Mouse (Mus musculus) kidney, embryonic 14.5 days (tissue): ENCODE measurements around the gene BC052040. TPM values are rescaled to one million over a fixed set of nuclear protein-coding genes. Genes with fewer than 3 reads are reported as not detected.

Experiments
- ATAC-seq: fragments of 200-750 bp; cut with Nextera tagmentation; 2 replicates; pipeline ENCODE4 v1.8.0; 2017; ENCODE audit warnings: moderate number of reproducible peaks, mild to moderate bottlenecking, moderate TSS enrichment, moderate library complexity; ENCODE audit not compliant: low FRiP score, low TSS enrichment
- H3K27ac ChIP-seq: fragments of 300-500 bp; sonication (generic); 2 replicates; pipeline ENCODE4 v1.5.1; 2014; ENCODE audit warnings: low read depth, mild to moderate bottlenecking, low read length, moderate library complexity, mixed read lengths
- H3K27me3 ChIP-seq: fragments of 300-500 bp; sonication (generic); 2 replicates; pipeline ENCODE4 v1.6.1; 2014; ENCODE audit warnings: mild to moderate bottlenecking, low read length; ENCODE audit not compliant: control insufficient read depth, insufficient read depth
- H3K36me3 ChIP-seq: fragments of 300-500 bp; sonication (generic); 2 replicates; pipeline ENCODE4 v1.6.1; 2014; ENCODE audit warnings: low read length, mixed read lengths; ENCODE audit not compliant: control insufficient read depth, insufficient read depth
- H3K4me1 ChIP-seq: fragments of 300-500 bp; sonication (generic); 2 replicates; pipeline ENCODE4 v1.6.1; 2014; ENCODE audit warnings: low read length, mixed read lengths; ENCODE audit not compliant: control insufficient read depth, insufficient read depth
- H3K4me2 ChIP-seq: fragments of 300-500 bp; sonication (generic); replicated peaks from 2 replicates; pipeline ENCODE4 v1.6.1; 2014; ENCODE audit warnings: low read depth, mild to moderate bottlenecking, low read length
- H3K4me3 ChIP-seq: fragments of 300-500 bp; sonication (generic); 2 replicates; pipeline ENCODE4 v1.5.1; 2014; ENCODE audit warnings: mild to moderate bottlenecking, low read length
- H3K9ac ChIP-seq: fragments of 300-500 bp; sonication (generic); 2 replicates; pipeline ENCODE4 v1.6.1; 2014; ENCODE audit warnings: low read depth, mild to moderate bottlenecking, low read length, moderate library complexity
- H3K9me3 ChIP-seq: fragments of 300-500 bp; sonication (generic); 2 replicates; pipeline ENCODE4 v1.6.1; 2016; ENCODE audit warnings: low read length; ENCODE audit not compliant: control insufficient read depth
- WGBS: fragments of 180-500 bp; shearing (Covaris S2); extraction: QIAGEN DNeasy Blood & Tissue Kit; methylation state at CpG from one replicate; pipeline ENCODE4 v1.1.7; 2014; 5-methylcytosine and 5-hydroxymethylcytosine counted together
- polyA plus RNA-seq: library from polyadenylated mRNA; unstranded; fragments of >200 nt; fragmentation: Nextera tagmentation; extraction: Ambion mirVana; gene quantifications from 2 replicates; pipeline ENCODE4 v1.2.1, GENCODE M21; 2014

The BC052040 gene
- polyA plus RNA-seq, 1 experiment from 2014 or later, result 16.2 TPM

DNA sequence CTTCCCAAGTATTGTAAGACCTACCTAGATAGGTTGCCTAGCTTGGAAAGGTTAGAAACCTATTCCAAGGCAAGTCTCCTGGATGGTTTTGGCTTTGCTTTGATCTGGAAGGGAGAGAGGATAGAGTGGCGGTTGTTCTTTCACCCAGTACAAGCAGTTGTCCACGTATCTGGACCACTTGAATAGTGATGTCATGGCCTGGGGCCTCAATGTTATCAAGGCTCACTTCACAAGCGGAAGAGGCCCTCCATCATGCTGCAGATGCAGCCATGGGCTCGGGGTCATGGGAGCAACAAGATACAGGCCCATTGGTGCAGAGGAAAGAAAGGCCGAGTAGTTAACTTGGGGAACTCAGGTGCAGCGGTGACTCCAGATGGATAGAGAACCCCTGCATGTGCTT lies 147.1 kb downstream of the BC052040 start:
- H3K9ac ChIP-seq, result no peak overlapping the region
- H3K36me3 ChIP-seq, result peaks cover 3% of the 10 kb centered on the region; the same call in 1 of the 2 replicates
- no peak overlapping the region for H3K4me2 ChIP-seq
- WGBS, result 88% methylated on average over 6 of the region's 6 CpGs
- no peaks in the 10 kb centered on the region for H3K9me3 ChIP-seq
- H3K4me3 ChIP-seq, result no peak overlapping the region
- ATAC-seq, result no peak
- no peak overlapping the region for H3K27ac ChIP-seq
- H3K4me1 ChIP-seq, result no peaks in the 10 kb centered on the region
- H3K27me3 ChIP-seq, result no peaks in the 10 kb centered on the region

DNA sequence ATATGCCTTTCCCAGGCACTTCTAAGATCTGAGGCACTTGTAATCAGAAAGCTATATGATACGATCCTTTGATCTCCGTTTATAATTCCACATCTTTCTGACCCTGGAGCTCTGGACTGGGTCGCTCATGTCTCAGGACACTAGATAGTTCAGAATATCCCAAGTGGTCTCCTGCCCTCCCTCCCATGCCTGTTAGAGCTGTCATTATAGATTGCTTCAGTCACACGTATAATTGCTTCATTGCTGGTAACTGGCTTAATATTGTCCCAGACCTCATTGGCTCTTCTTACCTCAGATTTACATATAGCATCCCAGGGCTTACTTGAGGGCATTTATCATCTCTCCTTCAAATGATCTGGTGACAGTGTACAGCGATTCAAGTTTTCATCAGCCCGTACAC lies 149.0 kb downstream of the BC052040 start:
- Histone ChIP-seq H3K27ac (no peak overlapping the region), H3K4me3 (no peak overlapping the region), H3K27me3 (no peaks in the 10 kb centered on the region), H3K36me3 (peaks cover 3% of the 10 kb centered on the region; the same call in 1 of the 2 replicates), H3K4me1 (no peaks in the 10 kb centered on the region), H3K9ac (no peak overlapping the region), H3K4me2 (no peak overlapping the region), H3K9me3 (no peaks in the 10 kb centered on the region)
- no peak for ATAC-seq
- WGBS, result 74% methylated on average over 6 of the region's 6 CpGs

DNA sequence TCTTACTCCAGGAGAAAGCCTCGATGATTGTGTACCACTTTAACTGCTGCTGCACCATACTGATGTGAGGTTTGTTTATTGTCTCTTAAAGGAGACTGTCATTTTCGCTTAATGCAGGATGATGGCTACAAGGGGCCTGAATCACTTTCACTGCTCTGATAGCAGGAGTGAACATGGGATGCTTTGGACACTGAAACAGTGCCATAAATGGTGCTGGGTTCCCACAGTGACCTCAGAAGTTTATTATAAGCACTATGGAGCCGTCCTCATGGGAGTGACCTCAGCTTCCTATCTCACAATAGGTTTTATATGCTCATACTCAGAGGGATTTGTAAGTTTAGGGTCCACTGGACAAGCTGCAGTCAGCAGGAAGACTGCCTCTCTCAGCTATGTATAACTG lies 149.7 kb downstream of the BC052040 start:
- Histone ChIP-seq H3K36me3 (peaks cover 3% of the 10 kb centered on the region; the same call in 1 of the 2 replicates), H3K4me1 (no peaks in the 10 kb centered on the region), H3K4me3 (no peak overlapping the region), H3K27ac (no peak overlapping the region), H3K27me3 (no peaks in the 10 kb centered on the region), H3K9me3 (no peaks in the 10 kb centered on the region), H3K4me2 (no peak overlapping the region), H3K9ac (no peak overlapping the region)
- no peak for ATAC-seq
- 76% methylated on average over 3 of the region's 3 CpGs for WGBS

DNA sequence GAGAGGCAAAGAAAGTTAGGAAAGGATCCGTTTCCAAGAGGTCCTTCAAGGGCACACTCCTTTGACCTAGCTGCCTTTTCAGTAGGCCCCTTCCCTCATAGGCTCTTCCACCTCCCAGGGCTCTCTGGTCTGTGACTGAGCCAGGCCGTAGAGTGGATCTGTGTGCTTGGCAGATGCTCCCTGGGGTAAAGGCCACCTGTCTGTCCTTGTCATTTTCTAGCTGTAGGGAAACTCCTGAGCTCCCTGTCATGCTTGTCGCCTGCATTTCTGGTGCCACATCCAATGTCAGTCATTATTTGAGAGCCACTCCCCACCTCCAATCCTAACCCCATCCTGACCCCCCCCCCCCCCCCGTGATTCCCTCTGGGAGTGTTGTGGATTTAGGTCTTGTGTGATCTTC lies 151.1 kb downstream of the BC052040 start:
- no peak overlapping the region for H3K4me3 ChIP-seq
- no peaks in the 10 kb centered on the region for H3K4me1 ChIP-seq
- WGBS, result 79% methylated on average over 4 of the region's 4 CpGs
- H3K4me2 ChIP-seq, result no peak overlapping the region
- no peak overlapping the region for H3K9ac ChIP-seq
- no peaks in the 10 kb centered on the region for H3K27me3 ChIP-seq
- no peak for ATAC-seq
- H3K27ac ChIP-seq, result no peak overlapping the region
- peaks cover 3% of the 10 kb centered on the region; the same call in 1 of the 2 replicates for H3K36me3 ChIP-seq
- no peaks in the 10 kb centered on the region for H3K9me3 ChIP-seq

DNA sequence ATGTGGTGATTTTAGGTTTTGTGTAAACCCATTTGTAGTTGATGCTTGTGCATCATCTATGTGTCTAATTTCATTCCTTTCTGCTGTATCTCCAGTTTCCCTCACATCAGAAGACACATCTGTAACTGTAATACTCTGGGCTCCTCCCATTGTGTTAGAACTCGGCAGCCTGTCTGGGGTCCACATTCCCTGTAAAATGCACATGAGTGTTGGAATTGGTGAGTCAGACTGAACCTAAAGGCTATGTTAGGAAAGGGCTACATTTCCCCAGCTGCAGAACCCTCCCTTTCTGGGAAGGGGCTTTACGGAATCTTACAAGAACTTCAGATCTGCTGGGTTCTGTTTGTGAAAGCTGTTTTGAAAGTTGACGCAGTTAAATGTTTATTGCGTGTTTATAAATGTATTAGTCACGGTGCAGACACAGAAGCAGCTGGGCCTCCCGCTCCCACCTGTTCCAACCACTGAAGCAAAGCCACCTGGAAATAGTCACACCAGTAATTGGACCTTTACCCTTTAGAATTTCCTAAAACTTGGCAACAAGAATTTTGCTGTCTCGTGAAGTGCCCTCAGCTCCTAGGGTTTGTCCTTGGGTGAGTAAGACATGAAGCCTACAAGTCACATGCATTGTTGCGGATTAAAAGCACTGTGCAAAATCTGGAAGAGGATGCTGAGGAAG lies 151.6 kb downstream of the BC052040 start:
- ATAC-seq, result no peak
- 67% methylated on average over 8 of the region's 8 CpGs for WGBS
- H3K4me2 ChIP-seq, result no peak overlapping the region

DNA sequence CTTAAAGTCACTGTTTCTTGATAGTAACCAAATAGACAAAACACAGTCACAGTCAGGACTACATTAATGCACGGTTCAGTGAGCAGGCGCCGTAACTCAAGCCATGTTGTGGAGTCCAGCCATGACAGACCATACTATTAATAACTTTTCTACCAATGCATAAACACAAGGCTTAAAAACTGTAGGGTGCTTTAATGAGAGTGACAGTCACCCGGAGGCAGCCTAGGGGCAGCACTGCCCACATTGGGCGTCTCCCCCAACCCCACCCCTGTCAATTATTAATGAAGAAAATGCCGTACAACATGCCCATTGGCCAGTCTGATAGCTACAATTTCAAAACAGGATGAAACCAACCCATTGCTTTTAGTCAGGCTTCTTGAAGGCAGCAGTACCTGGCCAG lies 153.3 kb downstream of the BC052040 start:
- 0 out of 2 replicates have a peak, but pooled peaks cover 3% of the 10 kb centered on the region for H3K4me1 ChIP-seq
- H3K27ac ChIP-seq, result no peak overlapping the region
- H3K4me3 ChIP-seq, result no peak overlapping the region
- WGBS, result 74% methylated on average over 6 of the region's 6 CpGs
- no peak overlapping the region for H3K4me2 ChIP-seq
- no peak overlapping the region for H3K9ac ChIP-seq
- H3K36me3 ChIP-seq, result no peaks in the 10 kb centered on the region
- H3K9me3 ChIP-seq, result no peaks in the 10 kb centered on the region
- 0 out of 2 replicates have a peak, but pooled peaks have one; percentile 22 for ATAC-seq
- H3K27me3 ChIP-seq, result no peaks in the 10 kb centered on the region

More for the DNA sequence above, 151.6 kb downstream of the BC052040 start:
- no peaks in the 10 kb centered on the region for H3K27me3 ChIP-seq
- no peak overlapping the region for H3K27ac ChIP-seq
- H3K4me1 ChIP-seq, result 0 out of 2 replicates have a peak, but pooled peaks cover 3% of the 10 kb centered on the region
- no peaks in the 10 kb centered on the region for H3K9me3 ChIP-seq
- H3K36me3 ChIP-seq, result peaks cover under 1% of the 10 kb centered on the region; the same call in 1 of the 2 replicates
- H3K4me3 ChIP-seq, result no peak overlapping the region
- H3K9ac ChIP-seq, result no peak overlapping the region

DNA sequence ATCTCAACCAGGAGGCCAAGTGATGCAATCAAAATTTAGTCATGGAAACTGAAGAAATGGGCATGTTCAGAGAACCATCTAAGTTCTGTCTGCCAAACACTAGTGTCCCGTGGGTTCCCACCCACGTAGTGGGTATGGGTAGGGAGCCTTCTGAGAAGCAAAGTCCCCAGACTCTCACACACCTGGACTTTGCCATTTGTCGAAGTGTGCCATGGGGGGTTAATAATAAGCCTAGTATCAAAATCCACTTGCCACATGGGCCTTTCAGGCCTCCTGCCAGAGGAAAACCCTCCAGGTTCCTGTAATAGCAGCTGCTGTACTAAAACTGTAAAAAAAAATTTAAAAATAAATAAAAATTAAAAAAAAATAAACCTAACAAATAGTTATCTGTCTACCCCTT lies 154.9 kb downstream of the BC052040 start:
- H3K9me3 ChIP-seq, result no peaks in the 10 kb centered on the region
- H3K27ac ChIP-seq, result no peak overlapping the region
- H3K4me2 ChIP-seq, result no peak overlapping the region
- H3K27me3 ChIP-seq, result no peaks in the 10 kb centered on the region
- H3K4me1 ChIP-seq, result 0 out of 2 replicates have a peak, but pooled peaks cover 3% of the 10 kb centered on the region
- no peak for ATAC-seq
- 94% methylated on average over 3 of the region's 3 CpGs for WGBS
- H3K9ac ChIP-seq, result no peak overlapping the region
- no peaks in the 10 kb centered on the region for H3K36me3 ChIP-seq
- no peak overlapping the region for H3K4me3 ChIP-seq

DNA sequence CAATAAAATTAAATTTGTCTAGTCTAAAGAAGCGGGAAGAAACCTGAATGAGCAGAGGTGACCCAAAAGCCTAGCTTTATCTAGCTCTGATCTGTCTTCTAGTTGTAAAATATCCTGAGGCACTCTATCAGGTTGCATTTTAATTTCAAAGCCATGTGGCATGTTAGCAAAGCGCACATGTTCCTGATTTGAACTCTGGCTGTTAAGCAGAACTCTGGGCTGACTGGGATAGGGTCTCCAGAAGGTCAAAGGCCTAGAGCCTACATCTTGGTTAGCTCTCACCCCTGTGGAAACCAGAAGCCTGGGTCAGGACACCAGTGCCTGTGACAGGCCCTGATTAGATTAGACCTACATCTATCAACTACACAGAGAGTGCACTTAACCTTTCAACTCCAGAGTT lies 156.4 kb downstream of the BC052040 start:
- Histone ChIP-seq H3K4me3 (no peak overlapping the region), H3K4me2 (no peak overlapping the region), H3K27ac (no peak overlapping the region), H3K9ac (no peak overlapping the region), H3K4me1 (0 out of 2 replicates have a peak, but pooled peaks cover 3% of the 10 kb centered on the region), H3K27me3 (no peaks in the 10 kb centered on the region), H3K9me3 (no peaks in the 10 kb centered on the region), H3K36me3 (no peaks in the 10 kb centered on the region)
- WGBS, result 30% methylated on average over 2 of the region's 2 CpGs
- 0 out of 2 replicates have a peak, but pooled peaks have one; percentile 26 for ATAC-seq

DNA sequence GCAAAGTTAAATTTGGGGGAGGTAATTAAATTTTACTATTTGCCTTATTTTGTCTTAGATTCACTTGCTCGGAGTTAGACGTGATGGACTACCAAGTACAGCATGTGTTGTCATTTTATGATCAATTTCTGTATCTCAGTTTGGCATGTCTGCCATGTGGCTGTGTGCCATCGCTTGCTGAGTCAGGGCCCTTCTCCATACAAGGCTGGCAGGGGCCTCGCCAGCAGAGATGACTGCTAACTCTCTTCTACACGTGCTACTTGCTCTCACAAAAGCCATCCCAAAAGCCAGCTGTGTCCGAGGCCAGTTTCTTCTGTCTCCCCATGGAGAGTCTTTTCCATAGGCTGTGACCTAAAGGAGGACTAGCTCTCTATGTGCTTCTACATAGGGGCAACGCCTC lies 160.5 kb downstream of the BC052040 start:
- H3K4me1 ChIP-seq, result 0 out of 2 replicates have a peak, but pooled peaks cover 3% of the 10 kb centered on the region
- no peak overlapping the region for H3K4me3 ChIP-seq
- H3K4me2 ChIP-seq, result no peak overlapping the region
- H3K9me3 ChIP-seq, result no peaks in the 10 kb centered on the region
- no peaks in the 10 kb centered on the region for H3K27me3 ChIP-seq
- H3K9ac ChIP-seq, result no peak overlapping the region
- H3K36me3 ChIP-seq, result no peaks in the 10 kb centered on the region
- no peak for ATAC-seq
- H3K27ac ChIP-seq, result peak overlapping the region; percentile 24; the same call in 1 of the 2 replicates
- WGBS, result 70% methylated on average over 7 of the region's 7 CpGs
